Mouse (Mus musculus): ENCODE data around the gene Prkcb.

Gene Prkcb

DNA sequence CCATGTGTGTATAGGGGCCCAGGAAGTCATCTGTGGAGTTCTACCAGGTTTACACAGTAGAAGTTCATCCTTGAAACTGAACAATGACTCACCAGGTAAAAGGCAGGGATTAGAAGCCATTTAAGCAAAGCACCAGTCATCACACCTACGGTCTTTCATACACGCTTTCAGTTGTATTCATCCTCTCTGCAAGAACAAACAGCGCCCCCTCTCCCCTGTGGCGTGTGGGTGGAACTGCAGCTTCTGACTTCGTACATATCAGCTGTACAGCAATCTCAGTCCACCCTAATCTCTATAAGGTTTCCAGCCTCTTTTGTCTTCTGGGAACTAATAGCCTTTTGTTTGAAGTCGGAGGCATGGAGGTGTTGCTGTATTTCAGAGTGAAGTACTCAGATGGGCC lies 156.5 kb downstream of the Prkcb start:
- DNase-seq (ENCODE audit: low read depth in 1 of 2, low spot score in 2 of 2), result peak in 1 of 2 experiments; percentile 24

DNA sequence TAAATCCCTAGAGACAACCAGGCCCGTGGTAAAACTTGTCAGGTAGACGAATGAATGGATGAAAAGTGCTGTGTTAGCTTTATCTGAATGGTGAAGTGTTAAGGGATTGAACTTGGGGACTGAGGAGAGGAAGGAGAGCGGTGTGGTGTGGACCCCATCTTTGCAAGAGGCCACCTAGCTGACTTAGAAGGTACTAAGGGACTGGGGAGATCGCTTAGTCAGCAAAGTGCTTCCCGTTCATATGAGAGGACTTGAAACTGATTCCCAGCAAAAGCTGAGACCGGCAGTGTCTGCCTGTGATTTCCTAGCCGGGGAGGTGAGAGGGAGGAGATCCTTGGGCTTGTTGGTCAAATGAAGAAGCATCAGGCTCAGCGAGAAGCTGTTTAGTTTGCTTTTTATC lies 164.1 kb downstream of the Prkcb start:
- DNase-seq (ENCODE audit: low read depth in 1 of 2, low spot score in 2 of 2), result no peak

DNA sequence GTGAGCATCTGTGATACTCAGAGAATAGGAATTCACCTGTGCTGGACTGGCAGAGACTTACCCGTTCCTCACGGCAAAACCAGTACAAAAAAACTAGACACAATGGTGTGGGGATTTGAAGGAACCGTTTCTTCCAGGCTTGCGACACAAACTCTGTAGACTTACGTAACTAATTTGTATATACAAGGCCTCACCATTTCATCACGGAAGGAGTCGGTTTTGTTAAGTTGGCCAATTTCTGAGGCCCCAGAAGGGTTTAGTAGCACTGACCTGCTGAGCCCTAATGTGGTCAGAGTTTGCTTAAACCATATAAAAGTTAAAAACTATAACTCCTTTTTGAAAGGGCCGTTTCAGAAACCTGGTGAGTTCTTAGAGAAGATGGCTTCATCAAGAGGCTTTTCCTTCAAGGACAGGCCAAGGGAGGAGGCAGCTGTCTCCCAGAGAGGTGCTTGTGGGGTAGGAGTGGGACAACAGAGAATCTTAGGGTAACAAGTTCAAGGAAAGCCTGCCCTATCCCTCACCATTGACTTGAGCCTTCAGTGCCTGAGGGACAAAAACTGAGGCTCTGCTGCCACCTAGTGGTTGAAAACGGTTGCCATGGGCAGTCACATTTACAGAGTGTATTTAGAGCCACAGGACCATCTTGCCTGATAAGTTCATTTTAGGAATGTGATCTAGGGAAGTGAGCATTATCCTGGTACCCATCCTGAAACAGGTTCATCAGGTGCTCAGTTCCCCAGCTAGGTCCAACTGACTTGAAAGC lies 170.8 kb downstream of the Prkcb start:
- DNase-seq (ENCODE audit: low read depth in 1 of 2, low spot score in 2 of 2), result peak; percentile 50 to 74

DNA sequence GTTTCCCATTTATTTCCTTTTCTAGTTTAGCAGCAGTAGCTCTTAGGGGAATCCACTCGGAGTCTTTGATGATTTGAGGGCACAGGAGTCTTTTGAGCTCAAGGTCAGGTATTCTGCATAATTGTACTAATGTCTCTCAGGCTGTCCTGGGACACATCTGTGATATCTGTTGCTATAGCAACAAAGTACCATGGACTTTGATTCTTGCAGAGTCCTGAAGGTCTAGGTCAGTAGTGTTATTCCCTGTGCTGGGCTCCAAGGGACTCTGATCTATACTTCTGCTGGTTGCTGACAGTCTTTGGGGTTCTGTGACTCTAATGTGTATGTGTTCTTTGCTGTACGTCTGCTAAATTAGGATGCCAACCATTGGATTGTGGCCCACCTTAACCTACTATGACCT lies 171.5 kb downstream of the Prkcb start:
- DNase-seq (ENCODE audit: low read depth in 1 of 2, low spot score in 2 of 2), result no peak

DNA sequence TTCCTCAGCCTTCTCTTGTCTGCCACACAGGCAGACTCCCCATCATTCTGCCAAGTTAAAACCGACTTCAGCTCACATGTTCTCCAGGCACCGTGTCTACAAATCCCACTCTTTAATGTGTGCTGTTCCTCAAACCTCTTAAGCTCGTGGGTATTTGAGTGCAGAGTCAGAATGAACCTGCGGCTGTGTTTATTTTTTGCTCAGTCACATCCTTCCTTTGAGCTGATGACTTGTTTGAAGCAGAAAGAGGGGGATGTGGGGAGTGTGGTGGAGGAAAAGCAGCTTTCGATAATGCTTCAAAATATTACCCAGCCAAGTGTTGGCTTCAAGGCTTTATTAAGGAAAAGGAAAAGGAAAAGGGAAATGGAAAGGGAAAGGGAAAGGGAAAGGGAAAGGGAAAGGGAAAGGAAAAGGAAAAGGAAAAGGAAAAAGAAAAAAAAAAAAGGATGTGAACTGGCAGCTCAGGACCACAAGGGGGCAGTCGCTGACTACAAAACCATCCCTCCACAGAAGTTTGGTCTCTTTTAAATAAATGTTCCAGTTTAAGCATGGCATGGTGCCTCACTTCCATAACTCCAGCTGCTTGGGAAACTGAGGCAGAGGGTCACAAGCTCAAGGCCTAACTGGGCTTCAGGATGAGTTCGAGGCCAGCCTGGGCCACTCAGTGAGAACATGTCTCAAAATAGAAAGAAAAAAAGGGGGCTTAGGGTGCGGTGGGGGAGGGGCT lies 177.4 kb downstream of the Prkcb start:
- no peak for DNase-seq (ENCODE audit: low read depth in 1 of 2, low spot score in 2 of 2)

DNA sequence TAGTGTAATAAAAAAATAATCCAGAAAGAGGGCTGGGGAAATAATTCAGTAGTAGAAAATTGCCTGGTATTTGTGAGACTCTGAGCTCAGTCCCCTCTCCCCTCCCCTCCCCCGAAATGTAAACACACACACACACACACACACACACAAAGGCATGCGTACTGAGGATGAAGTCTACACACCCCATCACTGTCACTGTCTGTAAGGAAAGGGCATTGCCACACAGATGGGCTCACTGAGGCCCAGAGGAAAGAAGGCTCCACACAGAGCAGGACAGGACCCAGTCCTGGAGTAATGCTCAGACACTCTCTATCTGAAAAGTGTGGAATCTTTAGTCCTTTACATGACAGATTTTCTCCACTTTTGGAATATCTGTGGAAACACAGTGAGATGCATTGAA lies 178.2 kb downstream of the Prkcb start:
- no peak for DNase-seq (ENCODE audit: low read depth in 1 of 2, low spot score in 2 of 2)

DNA sequence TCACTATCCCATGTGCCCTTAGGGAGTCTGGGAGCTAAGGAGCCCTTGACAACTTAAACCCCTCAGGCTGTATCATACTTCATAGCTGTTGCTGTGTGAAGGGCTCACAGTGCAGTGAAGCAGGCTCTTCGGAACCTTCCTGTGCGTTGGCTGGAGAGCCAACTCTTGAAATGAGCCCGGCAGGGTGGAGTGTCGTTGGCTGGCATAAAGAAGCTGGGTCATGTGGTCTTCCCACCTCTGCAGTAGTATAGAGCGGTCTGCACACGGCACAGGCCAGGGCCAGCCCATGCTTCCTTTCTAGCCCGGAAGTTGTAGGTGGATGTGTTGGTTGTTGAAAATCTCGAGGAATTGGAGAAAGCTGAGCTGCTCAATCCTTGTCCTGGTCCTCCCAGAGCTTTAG lies 179.3 kb downstream of the Prkcb start:
- no peak for DNase-seq (ENCODE audit: low read depth in 1 of 2, low spot score in 2 of 2)

DNA sequence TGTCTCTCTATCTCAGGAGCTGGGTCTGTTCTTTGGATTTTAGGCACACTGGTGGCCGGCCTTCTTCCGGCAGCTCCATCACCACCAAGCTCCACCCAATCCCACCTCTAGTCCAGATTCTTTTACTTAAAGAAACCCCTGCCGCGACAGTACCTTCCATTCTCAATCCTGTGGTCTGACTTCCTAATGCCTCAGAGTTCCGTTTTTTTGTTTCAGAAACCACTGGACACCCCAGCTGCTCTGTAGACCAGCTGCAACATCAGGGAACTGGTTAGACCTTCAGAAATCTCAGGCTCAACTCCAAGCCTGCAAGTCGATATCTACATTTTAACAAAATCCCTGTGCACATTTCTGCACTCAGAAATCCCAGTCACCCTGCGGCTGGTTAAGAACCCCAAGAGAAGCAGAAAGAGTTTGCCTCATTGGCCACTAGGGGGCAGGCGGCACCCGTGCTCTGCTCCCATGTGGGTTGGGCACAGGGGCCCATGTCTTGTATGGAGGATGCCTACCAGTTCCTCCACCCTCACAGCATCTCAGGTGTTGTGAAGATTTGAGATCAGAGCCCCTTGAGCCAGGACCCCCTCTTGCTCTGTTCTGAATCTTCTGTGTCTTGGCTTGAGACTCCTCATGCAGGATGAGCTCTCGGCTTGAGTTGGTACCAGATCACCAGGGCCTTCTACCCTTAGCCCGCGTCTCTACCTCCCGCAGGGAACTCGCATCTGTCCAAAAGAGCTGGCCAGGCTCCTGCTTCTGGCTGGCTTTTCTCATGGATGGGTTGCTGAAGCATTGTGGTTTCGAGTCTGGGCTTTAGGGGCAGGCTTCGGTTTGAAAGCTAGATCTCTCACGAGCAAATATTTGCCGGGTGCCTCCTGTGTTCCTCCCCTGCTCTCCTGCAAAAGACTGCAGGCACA lies 182.1 kb downstream of the Prkcb start:
- DNase-seq (ENCODE audit: low read depth in 1 of 2, low spot score in 2 of 2), result peak; percentile 16 to 22

DNA sequence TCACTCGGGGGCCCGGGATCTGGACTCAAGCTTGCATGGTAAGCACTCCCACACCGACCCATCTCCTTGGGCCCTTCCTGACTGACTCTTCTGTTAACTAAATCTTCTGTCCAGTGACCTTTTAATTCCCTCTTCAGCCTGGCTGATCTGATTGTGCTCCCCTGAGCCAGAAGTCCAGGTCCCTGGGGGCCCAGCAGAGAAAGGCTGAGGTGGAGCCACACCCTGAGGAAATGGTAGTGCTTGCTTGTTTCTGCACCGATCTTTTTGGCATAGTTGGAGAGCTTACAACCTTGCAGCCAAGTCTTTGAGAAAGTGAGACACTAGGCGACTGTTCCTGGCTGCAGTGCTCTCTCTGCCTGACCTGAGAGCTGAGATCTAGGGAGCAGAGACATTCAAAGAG lies 183.7 kb downstream of the Prkcb start:
- no peak for DNase-seq (ENCODE audit: low read depth in 1 of 2, low spot score in 2 of 2)

DNA sequence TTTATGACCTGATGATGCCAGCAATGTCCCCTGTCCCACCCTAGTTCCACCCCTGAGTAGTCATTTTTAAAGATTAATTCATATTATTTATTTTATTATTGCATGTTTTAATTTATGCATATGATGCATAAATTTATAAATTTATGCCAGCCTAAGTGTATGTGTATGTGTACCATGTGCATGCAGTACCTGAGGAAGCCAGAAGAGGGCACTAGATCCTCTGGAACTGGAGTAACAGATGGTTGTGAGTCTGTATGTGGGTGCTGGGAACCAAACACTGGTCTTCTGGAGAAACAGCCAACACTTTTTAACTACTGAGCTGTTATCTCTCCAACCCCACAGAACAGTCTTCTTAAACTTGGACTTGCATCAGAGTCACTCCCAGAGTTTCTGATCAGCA lies 186.5 kb downstream of the Prkcb start:
- DNase-seq (ENCODE audit: low read depth in 1 of 2, low spot score in 2 of 2), result no peak

DNA sequence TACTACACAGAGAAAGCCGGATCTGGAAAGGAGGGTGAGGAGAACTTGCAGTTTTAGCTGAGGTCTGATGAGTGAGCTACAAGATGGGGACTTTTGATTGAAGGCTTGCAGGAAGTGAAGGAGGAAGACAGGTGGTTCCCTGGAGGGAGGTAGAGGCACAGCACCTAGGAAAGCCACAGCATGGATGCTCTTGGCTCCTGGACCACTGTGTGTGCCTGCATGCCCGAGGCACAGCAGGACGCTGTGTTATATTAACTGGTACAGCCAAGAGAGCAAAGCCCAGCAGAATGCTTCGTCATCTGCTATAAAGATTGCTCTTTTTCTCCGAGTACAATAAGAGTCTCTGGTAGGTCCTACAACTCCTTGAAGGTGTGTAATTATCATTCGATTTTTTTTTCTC lies 188.1 kb downstream of the Prkcb start:
- no peak for DNase-seq (ENCODE audit: low read depth in 1 of 2, low spot score in 2 of 2)

DNA sequence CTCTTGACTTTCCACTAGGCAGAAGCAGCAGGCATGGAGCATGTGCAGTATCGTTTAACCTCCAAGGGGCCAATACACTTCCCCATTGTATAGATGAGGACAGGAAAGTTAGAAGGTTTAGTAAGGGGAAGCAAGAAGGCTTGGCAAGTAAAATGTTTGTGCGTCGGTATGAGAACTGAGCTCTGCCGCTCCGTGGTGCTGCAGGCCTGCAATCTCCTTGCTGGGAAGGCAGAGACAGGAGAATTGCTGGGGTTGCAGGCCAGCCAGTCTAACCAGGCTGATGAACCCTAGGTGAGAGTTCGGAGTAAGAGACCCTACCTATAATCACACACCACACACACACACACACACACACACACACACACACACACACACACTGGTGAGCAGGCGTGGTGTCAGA lies 188.6 kb downstream of the Prkcb start:
- no peak for DNase-seq (ENCODE audit: low read depth in 1 of 2, low spot score in 2 of 2)

DNA sequence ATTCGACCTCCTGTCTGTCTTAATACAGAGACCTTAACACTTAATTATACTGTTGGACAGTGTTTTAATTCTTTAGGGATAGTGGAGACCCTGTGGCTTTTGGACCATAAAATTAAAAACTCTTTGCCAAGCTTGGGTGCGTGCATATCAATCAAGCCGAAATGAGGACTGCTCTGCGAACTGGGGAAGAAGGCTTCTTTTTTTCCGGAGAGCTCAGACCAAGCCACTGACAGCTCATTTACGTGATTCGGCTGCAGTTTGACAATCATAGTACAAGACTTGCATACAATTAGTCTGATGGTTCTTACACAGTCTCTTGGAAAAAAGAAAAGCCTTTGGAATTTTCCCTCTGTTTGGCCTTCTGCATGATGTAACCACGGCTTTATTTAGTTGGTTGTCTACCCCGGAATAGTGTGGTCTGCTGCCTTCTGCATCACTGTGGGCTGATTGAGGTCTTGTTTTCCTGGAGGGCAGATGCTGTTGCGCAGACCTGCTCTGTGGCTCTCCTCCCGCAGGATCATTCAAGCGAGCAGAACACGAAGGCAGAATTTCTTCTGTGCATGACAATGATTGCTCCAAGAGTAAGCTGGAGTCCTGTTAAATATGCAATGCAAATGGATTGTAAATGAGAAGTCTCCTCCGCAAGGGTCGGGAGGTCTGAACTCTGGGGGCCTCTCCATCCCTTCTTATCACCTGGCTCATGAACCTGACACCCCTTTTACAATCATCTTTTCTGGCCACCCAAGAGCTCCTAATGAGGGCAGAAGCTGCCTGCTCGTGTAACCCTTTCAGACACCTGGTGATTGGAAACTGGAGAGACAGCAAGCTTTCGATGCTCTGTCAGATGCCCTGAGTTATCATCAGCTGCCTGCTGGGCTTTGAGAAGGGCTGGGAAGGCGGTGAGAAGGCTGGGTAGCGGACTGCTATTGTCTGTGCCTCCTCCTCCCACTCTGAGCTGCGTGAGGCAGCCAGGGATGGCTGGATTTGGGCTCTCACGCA lies 189.3 kb downstream of the Prkcb start:
- no peak for DNase-seq (ENCODE audit: low read depth in 1 of 2, low spot score in 2 of 2)

DNA sequence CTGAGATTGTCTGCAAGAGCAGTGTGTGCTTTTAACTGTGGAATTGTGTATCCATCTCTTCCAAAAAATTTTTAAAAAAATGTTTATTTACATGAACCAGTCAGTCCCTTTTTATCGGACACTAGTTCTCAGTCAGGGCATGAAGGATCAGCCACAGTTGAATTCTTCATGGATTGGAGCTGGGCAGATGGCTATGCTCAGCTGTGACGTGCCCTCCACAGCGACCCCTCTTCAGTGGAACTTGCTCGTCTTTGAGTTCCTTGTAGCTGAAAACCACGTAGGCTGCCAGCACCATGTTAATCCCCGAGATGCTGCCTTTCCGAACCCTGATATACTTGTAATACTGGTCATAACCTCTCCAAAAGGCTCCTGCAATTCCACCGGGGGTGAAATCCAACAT lies 195.4 kb downstream of the Prkcb start:
- no peak for DNase-seq (ENCODE audit: low read depth in 1 of 2, low spot score in 2 of 2)

DNA sequence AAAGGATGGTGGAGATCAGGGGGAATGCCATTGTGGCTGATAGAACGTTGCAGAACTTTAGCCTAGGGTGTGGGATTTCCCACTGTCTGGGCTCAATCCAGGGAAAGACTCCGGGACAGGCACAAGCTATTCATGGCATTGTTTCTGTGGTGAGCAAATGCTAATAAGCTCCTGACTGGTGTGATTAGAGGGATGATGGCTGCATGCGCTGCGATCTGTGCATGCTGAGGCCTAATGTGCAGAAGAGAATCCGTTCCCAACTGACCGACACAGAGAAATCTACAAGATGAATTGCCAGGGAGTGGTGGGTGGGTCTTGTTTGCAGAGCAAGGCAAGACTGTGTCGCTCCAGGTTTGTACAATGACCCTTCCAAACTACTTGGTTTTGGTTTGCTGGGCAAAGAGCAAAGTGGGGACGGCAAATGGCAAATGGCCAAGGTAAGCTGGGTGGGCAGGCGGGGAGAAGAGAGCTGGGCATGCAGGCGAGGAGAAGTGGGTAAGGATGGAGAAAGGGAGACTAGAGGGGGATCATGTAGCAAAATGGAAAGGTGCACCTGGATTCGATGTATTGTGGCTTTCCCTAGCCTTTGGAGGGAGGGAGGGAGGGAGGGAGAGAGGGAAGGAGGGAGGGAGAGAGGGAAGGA lies 199.5 kb downstream of the Prkcb start:
- DNase-seq (ENCODE audit: low read depth in 1 of 2, low spot score in 2 of 2), result no peak

DNA sequence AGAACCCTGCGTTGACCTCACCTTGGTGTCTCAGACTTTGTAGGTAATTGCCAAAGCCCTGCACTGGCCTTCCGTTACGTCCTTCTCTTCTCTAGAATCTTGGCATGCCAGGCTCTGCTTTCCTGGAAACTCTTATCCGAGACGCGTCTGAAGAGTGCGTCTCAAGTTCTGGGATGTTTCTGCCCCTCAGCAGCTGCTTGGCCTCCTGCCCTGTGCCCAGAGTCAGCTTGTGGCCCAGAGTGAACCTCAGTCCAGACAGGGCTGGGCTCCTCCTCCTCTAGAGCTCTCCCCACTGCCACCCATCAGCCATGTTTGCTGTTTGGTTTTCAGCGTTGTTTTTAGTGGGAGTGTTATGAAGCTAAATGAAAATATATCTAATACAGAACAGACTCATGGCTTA lies 203.5 kb downstream of the Prkcb start:
- no peak for DNase-seq (ENCODE audit: low read depth in 1 of 2, low spot score in 2 of 2)

DNA sequence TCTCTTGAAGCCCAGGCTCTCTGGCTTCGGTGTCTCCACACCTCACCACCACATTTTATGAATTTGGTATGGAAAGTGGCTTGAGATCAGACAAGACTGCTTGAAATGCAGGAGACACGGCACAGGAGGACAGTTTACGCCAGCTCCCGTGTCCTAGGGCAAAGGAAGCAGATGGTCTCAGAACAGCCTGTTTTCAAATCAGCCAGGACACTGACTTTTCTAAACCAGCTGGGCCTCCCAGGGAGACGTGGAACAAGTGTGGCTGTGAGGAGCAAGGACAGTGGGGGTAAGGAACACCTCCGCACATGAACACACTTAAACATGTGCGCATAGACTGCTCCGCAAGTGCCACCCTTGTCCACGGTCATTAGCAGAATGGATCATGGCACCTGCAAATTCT lies 204.4 kb downstream of the Prkcb start:
- DNase-seq (ENCODE audit: low read depth in 1 of 2, low spot score in 2 of 2), result no peak

DNA sequence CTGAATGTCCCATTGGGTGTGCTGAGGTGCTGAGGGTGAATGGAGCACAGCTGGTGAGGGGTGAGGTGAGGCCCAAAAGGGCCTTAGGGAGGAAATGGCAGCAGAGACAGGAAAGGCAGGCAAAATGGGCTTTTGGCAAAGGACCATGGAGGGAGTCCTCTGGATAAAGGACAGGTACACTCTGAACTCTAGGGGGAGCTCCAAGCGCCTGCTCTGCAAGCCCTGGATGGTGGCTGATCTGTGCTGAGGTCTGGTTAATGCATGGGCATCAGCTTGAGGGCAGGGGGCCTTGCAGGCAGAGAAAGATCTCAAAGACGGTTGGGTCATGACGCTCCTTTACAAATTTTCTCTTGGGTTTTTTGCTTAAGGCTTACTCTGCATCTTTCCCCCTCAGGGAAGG lies 205.5 kb downstream of the Prkcb start:
- DNase-seq (ENCODE audit: low read depth in 1 of 2, low spot score in 2 of 2), result no peak

DNA sequence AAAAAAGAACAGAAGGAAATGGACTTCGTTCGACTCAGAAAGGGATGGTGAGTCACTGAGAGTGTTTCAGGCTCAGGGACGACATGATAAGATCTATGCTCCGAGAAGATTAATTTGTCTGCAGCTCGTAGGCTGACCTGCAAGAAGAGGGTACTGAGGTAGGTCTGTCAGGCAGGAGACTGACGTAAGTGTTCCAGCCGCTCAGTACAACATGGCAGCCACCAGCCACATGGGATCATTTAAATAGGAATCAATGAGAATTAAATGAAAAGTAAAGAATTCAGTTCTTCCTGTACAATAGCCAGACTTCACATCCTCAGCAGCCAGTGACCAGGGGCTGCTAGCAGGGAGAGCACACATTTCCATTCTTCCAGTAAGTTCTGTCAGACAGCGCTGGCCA lies 209.0 kb downstream of the Prkcb start:
- no peak for DNase-seq (ENCODE audit: low read depth in 1 of 2, low spot score in 2 of 2)

DNA sequence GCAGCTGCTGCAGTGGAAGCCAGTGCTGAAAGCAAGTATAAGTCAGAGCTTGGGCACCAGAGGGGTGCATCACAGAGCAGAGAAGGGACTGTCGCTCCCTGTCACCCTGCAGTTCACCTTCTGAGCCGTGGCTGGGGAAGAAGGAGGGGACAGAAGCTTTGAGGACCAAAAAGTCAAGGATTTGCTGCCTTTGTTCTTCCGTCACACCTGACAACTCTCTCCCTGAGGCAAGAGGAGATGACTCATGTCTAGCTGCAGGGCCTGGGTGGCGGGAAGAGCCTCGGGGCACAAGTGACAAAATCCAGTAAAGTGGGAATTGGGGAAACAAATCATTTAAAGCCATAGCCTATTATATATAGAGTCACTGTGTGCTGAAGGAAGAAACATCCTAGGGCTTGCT lies 209.9 kb downstream of the Prkcb start:
- DNase-seq (ENCODE audit: low read depth in 1 of 2, low spot score in 2 of 2), result no peak

Data from monocyte, adult 2 months (primary cell).